Comparison of ENCODE assay signal across 13 mouse cellular contexts in the genomic region with DNA sequence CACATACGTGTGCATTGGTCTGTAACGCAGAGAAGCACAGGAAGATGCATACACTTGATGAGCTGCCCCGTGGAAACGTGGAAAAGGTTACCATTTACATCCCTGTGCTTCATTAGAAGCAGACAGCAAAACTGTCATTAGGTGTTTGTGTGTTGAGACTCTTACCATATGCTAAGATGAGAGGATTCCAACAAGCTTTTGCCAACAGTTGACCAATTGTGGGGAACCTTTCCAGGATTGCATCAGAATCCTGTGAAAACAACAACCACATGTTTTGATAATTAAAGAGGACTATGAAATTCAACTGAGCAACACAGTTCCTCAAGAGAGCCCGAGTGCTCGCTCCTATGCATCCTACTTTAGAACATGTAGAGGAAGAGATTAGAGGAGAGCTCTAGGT.
DNase-seq lines count a peak whose midpoint lies in the region; ATAC-seq and TF ChIP-seq lines count a peak whose summit lies in the region.
"Had no signal": no experiment of that assay in that cellular context is flagged by ENCODE, and none has a peak within 500 bp of the region (broad histone marks: within the 10 kb centered on the region; RNA-seq: fewer than 3 reads in every experiment).

No protein-coding gene starts in this region.

- H3K79me2 ChIP-seq in heart, adult 2 months (replicated peaks; ENCODE audit: control insufficient read depth, insufficient read depth, low read length), result no peaks in the 10 kb centered on the region

- H3K9me3 ChIP-seq in heart, embryonic 12.5 days (replicated peaks), result no peaks in the 10 kb centered on the region
- H3K9me3 ChIP-seq in hindbrain, embryonic 10.5 days, result no peaks in the 10 kb centered on the region
- H3K9me3 ChIP-seq: forebrain, embryonic 13.5 days; hindbrain, embryonic 13.5 days had no signal

- H3K4me1 ChIP-seq in heart, adult 2 months (ENCODE audit: control insufficient read depth, insufficient read depth, low read length), result peaks cover 6% of the 10 kb centered on the region
- 0 out of 2 replicates have a peak, but pooled peaks cover 3% of the 10 kb centered on the region for H3K4me1 ChIP-seq in heart, embryonic 12.5 days (replicated peaks)
- H3K4me1 ChIP-seq in hindbrain, embryonic 10.5 days (replicated peaks), result no peaks in the 10 kb centered on the region
- H3K4me1 ChIP-seq: forebrain, embryonic 13.5 days; hindbrain, embryonic 13.5 days had no signal

- TF ChIP-seq EP300 in heart, adult 2 months (IDR thresholded peaks at IDR 0.05; ENCODE audit: insufficient read depth, low read depth, low read length), result no peak

- no peak for ATAC-seq in heart, embryonic 12.5 days (ENCODE audit: insufficient number of reproducible peaks, low FRiP score)
- ATAC-seq in activated CD4-positive, CD25-positive, alpha-beta regulatory T cell, adult 4 months, result no peak
- ATAC-seq: forebrain, embryonic 13.5 days had no signal

- 66% methylated on average over 6 of the region's 6 CpGs for whole genome bisulfite sequencing in heart, adult 2 months
- WGBS in heart, embryonic 12.5 days, result 88% methylated on average over 6 of the region's 6 CpGs
- WGBS in hindbrain, embryonic 10.5 days, result 93% methylated on average over 6 of the region's 6 CpGs

- H3K27me3 ChIP-seq in heart, adult 2 months (ENCODE audit: control insufficient read depth, insufficient read depth, low read length), result no peaks in the 10 kb centered on the region
- H3K27me3 ChIP-seq in heart, embryonic 12.5 days (replicated peaks), result no peaks in the 10 kb centered on the region
- H3K27me3 ChIP-seq in hindbrain, embryonic 10.5 days (ENCODE audit: insufficient read depth, poor library complexity, severe bottlenecking), result no peaks in the 10 kb centered on the region
- H3K27me3 ChIP-seq: forebrain, embryonic 13.5 days; hindbrain, embryonic 13.5 days had no signal

- no peak overlapping the region for H3K27ac ChIP-seq in heart, adult 2 months
- H3K27ac ChIP-seq in heart, embryonic 12.5 days (ENCODE audit: poor library complexity, severe bottlenecking), result no peak overlapping the region
- no peak overlapping the region for H3K27ac ChIP-seq in hindbrain, embryonic 10.5 days
- H3K27ac ChIP-seq: forebrain, embryonic 13.5 days; hindbrain, embryonic 13.5 days had no signal

- peak; percentile 31 to 51 for DNase-seq in heart, adult 2 months
- DNase-seq in cerebellum, adult 11-12 months, result peak; percentile 54
- peak; percentile 14 to 26 for DNase-seq in cerebellum, postnatal 36 days
- DNase-seq in lung, postnatal 10 days, result peak; percentile 68
- DNase-seq in hindbrain, embryonic 10.5 days (ENCODE audit: low spot score), result no peak
- DNase-seq: adrenal gland, adult 8-10 months; kidney, adult 2 months; liver; thymus, adult 18-20 months had no signal

- no peak for TF ChIP-seq CTCF in heart, adult 2 months (IDR thresholded peaks at IDR 0.05)

- TF ChIP-seq POLR2A in heart, adult 2 months (IDR thresholded peaks at IDR 0.05; ENCODE audit: insufficient read depth, low read depth, low read length), result no peak

- H3K4me2 ChIP-seq in heart, embryonic 12.5 days, result no peak overlapping the region
- H3K4me2 ChIP-seq: forebrain, embryonic 13.5 days; hindbrain, embryonic 13.5 days had no signal

- no peak overlapping the region for H3K4me3 ChIP-seq in heart, adult 2 months
- H3K4me3 ChIP-seq in heart, embryonic 12.5 days, result no peak overlapping the region
- H3K4me3 ChIP-seq in hindbrain, embryonic 10.5 days, result no peak overlapping the region
- H3K4me3 ChIP-seq: forebrain, embryonic 13.5 days; hindbrain, embryonic 13.5 days had no signal

- no peak overlapping the region for H3K9ac ChIP-seq in heart, adult 2 months (ENCODE audit: low read depth, low read length)
- no peak overlapping the region for H3K9ac ChIP-seq in heart, embryonic 12.5 days
- H3K9ac ChIP-seq: forebrain, embryonic 13.5 days; hindbrain, embryonic 13.5 days had no signal

- intact Hi-C loops in heart, adult 2 months (cut with DNase I), result no loop called here

- no peaks in the 10 kb centered on the region; the same call in 1 of the 2 replicates for H3K36me3 ChIP-seq in heart, adult 2 months (ENCODE audit: control insufficient read depth, insufficient read depth, low read length)
- H3K36me3 ChIP-seq in heart, embryonic 12.5 days, result peaks cover 4% of the 10 kb centered on the region; the same call in 1 of the 2 replicates
- H3K36me3 ChIP-seq in hindbrain, embryonic 10.5 days, result peaks cover 14% of the 10 kb centered on the region; the same call in 1 of the 2 replicates
- H3K36me3 ChIP-seq: hindbrain, embryonic 13.5 days had no signal
